9 mouse cellular contexts compared by ENCODE assay signal in genomic region chr1:81076831-81077664, GRCm38 (mm10). TPM values are rescaled to one million over a fixed set of nuclear protein-coding genes. Genes with fewer than 3 reads are reported as not detected.
DNase-seq lines count a peak whose midpoint lies in the region; ATAC-seq and TF ChIP-seq lines count a peak whose summit lies in the region.
"Had no signal": no experiment of that assay in that cellular context is flagged by ENCODE, and none has a peak within 500 bp of the region (broad histone marks: within the 10 kb centered on the region; RNA-seq: fewer than 3 reads in every experiment).

Gene Nyap2, plus strand, starts transcription at chr1:81076950.

- WGBS in kidney, postnatal 0 days, result 34% methylated on average over 16 of the region's 16 CpGs
- 25% methylated on average over 16 of the region's 16 CpGs for WGBS in embryonic facial prominence, embryonic 11.5 days
- WGBS in midbrain, embryonic 15.5 days, result 15% methylated on average over 16 of the region's 16 CpGs

- ATAC-seq in kidney, postnatal 0 days (replicated peaks; ENCODE audit: low FRiP score, low read depth), result no peak
- ATAC-seq in embryonic facial prominence, embryonic 11.5 days (replicated peaks; ENCODE audit: insufficient number of reproducible peaks, low FRiP score, low TSS enrichment, low read depth), result no peak; the same call in 1 of the 2 replicates
- ATAC-seq in midbrain, embryonic 15.5 days (replicated peaks), result peak; percentile 90

- no peak within 1 kb of the TSS for H3K27ac ChIP-seq in kidney, postnatal 0 days
- H3K27ac ChIP-seq in embryonic facial prominence, embryonic 11.5 days (replicated peaks; ENCODE audit: low read depth, low read length), result no peak within 1 kb of the TSS
- H3K27ac ChIP-seq in midbrain, embryonic 15.5 days, result peak within 1 kb of the TSS; percentile 97

- H3K4me1 ChIP-seq in kidney, postnatal 0 days (replicated peaks; ENCODE audit: insufficient read depth, low read length), result no peaks in the 10 kb centered on the region
- no peaks in the 10 kb centered on the region for H3K4me1 ChIP-seq in embryonic facial prominence, embryonic 11.5 days (ENCODE audit: control insufficient read depth, insufficient read depth, low read length)
- H3K4me1 ChIP-seq in midbrain, embryonic 15.5 days, result peaks cover 12% of the 10 kb centered on the region; the same call in 1 of the 2 replicates

- H3K9ac ChIP-seq in kidney, postnatal 0 days (ENCODE audit: low read depth, low read length), result no peak within 1 kb of the TSS
- no peak within 1 kb of the TSS for H3K9ac ChIP-seq in embryonic facial prominence, embryonic 11.5 days (replicated peaks; ENCODE audit: low read length)
- H3K9ac ChIP-seq in midbrain, embryonic 15.5 days, result peak within 1 kb of the TSS; percentile 69

- no peaks in the 10 kb centered on the region for H3K9me3 ChIP-seq in kidney, postnatal 0 days (replicated peaks; ENCODE audit: low read length)
- H3K9me3 ChIP-seq in embryonic facial prominence, embryonic 11.5 days (replicated peaks; ENCODE audit: control insufficient read depth, low read length), result no peaks in the 10 kb centered on the region
- H3K9me3 ChIP-seq in midbrain, embryonic 15.5 days, result no peaks in the 10 kb centered on the region

- no peak for TF ChIP-seq CTCF in kidney, postnatal 0 days (IDR thresholded peaks at IDR 0.05; ENCODE audit: low read depth)

- no peaks in the 10 kb centered on the region for H3K27me3 ChIP-seq in kidney, postnatal 0 days (ENCODE audit: insufficient read depth, low read length)
- no peaks in the 10 kb centered on the region for H3K27me3 ChIP-seq in embryonic facial prominence, embryonic 11.5 days (ENCODE audit: control insufficient read depth, insufficient read depth, low read length)
- no peaks in the 10 kb centered on the region for H3K27me3 ChIP-seq in midbrain, embryonic 15.5 days (replicated peaks)
- H3K27me3 ChIP-seq: CH12.LX had no signal

- no peak within 1 kb of the TSS for H3K4me3 ChIP-seq in kidney, postnatal 0 days (replicated peaks; ENCODE audit: low read depth, low read length)
- no peak within 1 kb of the TSS for H3K4me3 ChIP-seq in embryonic facial prominence, embryonic 11.5 days (ENCODE audit: low read depth, low read length)
- peak within 1 kb of the TSS; percentile 51 for H3K4me3 ChIP-seq in midbrain, embryonic 15.5 days

- H3K36me3 ChIP-seq in kidney, postnatal 0 days (ENCODE audit: insufficient read depth, low read length), result no peaks in the 10 kb centered on the region
- H3K36me3 ChIP-seq in embryonic facial prominence, embryonic 11.5 days (replicated peaks; ENCODE audit: control insufficient read depth, insufficient read depth, low read depth, low read length), result no peaks in the 10 kb centered on the region
- H3K36me3 ChIP-seq in midbrain, embryonic 15.5 days (replicated peaks), result no peaks in the 10 kb centered on the region

- peak; percentile 40 for DNase-seq in kidney, postnatal 0 days (ENCODE audit: low spot score)
- no peak for DNase-seq in kidney, adult 11 months
- peak; percentile 74 for DNase-seq in embryonic facial prominence, embryonic 11.5 days (ENCODE audit: low spot score)
- DNase-seq in layer of hippocampus, adult 18-20 months (ENCODE audit: low spot score in 2 of 2), result peak; percentile 52 to 76
- DNase-seq in thymus, adult 18-20 months, result no peak
- DNase-seq in kidney, adult 8-10 months, result no peak
- DNase-seq in adrenal gland, adult 18-20 months (ENCODE audit: low spot score in 2 of 2), result no peak

- no peak within 1 kb of the TSS for H3K4me2 ChIP-seq in kidney, postnatal 0 days (ENCODE audit: low read length)
- H3K4me2 ChIP-seq in embryonic facial prominence, embryonic 11.5 days (ENCODE audit: low read depth, low read length), result no peak within 1 kb of the TSS
- peak within 1 kb of the TSS; percentile 59 for H3K4me2 ChIP-seq in midbrain, embryonic 15.5 days

RNA-seq across cellular contexts. Expression of gene Nyap2, which starts in this region (rescaled TPM):
- not detected in 2 replicates for polyA plus RNA-seq in kidney, postnatal 0 days (2015; fragmentation: Nextera tagmentation; extraction: Ambion mirVana)
- polyA plus RNA-seq in embryonic facial prominence, embryonic 11.5 days (2014; fragmentation: Nextera tagmentation; extraction: Ambion mirVana), result 0.39 and 0.46 TPM in 2 replicates
- total RNA-seq in layer of hippocampus, adult 18-20 months (2021), result 10 to 100 TPM; 17.0 to 19.3 TPM
- polyA plus RNA-seq in midbrain, embryonic 15.5 days (2015; fragmentation: Nextera tagmentation; extraction: Ambion mirVana), result 12.5 and 12.8 TPM in 2 replicates
- 1 to 10 TPM; 1.9 TPM for total RNA-seq in adrenal gland, adult 18-20 months (2021)
- total RNA-seq: CH12.LX had no signal

Comparison
In these comparisons a context has a peak if more than half of its experiments do, and no peak if none do; other contexts are left out.
1. RNA of gene Nyap2 (total RNA-seq): 17.0 to 19.3 TPM in layer of hippocampus, adult 18-20 months; 1.9 TPM in adrenal gland, adult 18-20 months; every median in the first group is over 4 times any median in the second.
2. Peak in DNase-seq in kidney, postnatal 0 days; RNA of the gene not detected or under 1 TPM.
3. Peak in DNase-seq in embryonic facial prominence, embryonic 11.5 days; RNA of the gene not detected or under 1 TPM.
4. DNase-seq: peak in layer of hippocampus, adult 18-20 months (2 of 2); none in kidney, adult 11 months (single experiment), thymus, adult 18-20 months (0 of 2), kidney, adult 8-10 months (0 of 2) and adrenal gland, adult 18-20 months (0 of 2).